Mouse (Mus musculus) natural killer cell, adult 2 months (primary cell): Measurements from ENCODE around the gene Nos1ap.

Source experiments
- DNase-seq, 2 experiments: peaks; one replicate each; pipeline ENCODE4 v3.0.0; 2022; ENCODE audit warnings: low spot score in 2 of 2

Gene Nos1ap

GRCm38 (mm10) chr1:170419961-170420360, 169.7 kb downstream of the Nos1ap start:
- no peak for DNase-seq

- no peak for DNase-seq
These were observed 171.5 kb downstream of the Nos1ap start for GRCm38 (mm10) chr1:170418131-170418530.

- DNase-seq: no peak
These were observed 172.7 kb downstream of the Nos1ap start for GRCm38 (mm10) chr1:170416967-170417366.

GRCm38 (mm10) chr1:170416206-170416605, 173.5 kb downstream of the Nos1ap start:
- no peak for DNase-seq

- DNase-seq: no peak
These were observed 174.3 kb downstream of the Nos1ap start for GRCm38 (mm10) chr1:170415395-170415794.

- DNase-seq: no peak
These were observed 179.1 kb downstream of the Nos1ap start for GRCm38 (mm10) chr1:170410402-170411191.

GRCm38 (mm10) chr1:170409091-170409490, 180.6 kb downstream of the Nos1ap start:
- DNase-seq: no peak

- no peak for DNase-seq
These were observed 182.7 kb downstream of the Nos1ap start for GRCm38 (mm10) chr1:170406921-170407320.

- DNase-seq: no peak
These were observed 184.5 kb downstream of the Nos1ap start for GRCm38 (mm10) chr1:170405152-170405551.

GRCm38 (mm10) chr1:170402682-170403081, 187.0 kb downstream of the Nos1ap start:
- DNase-seq: no peak

- DNase-seq: no peak
These were observed 190.8 kb downstream of the Nos1ap start for GRCm38 (mm10) chr1:170398866-170399265.

GRCm38 (mm10) chr1:170395101-170395500, 194.6 kb downstream of the Nos1ap start:
- no peak for DNase-seq

- DNase-seq: no peak
These were observed 195.0 kb downstream of the Nos1ap start for GRCm38 (mm10) chr1:170394641-170395040.

GRCm38 (mm10) chr1:170392771-170393728, 196.6 kb downstream of the Nos1ap start:
- DNase-seq: no peak

GRCm38 (mm10) chr1:170387180-170387912, 202.3 kb downstream of the Nos1ap start:
- DNase-seq: no peak

- no peak for DNase-seq
These were observed 204.2 kb downstream of the Nos1ap start for GRCm38 (mm10) chr1:170385416-170385815.

GRCm38 (mm10) chr1:170383530-170383929, 206.1 kb downstream of the Nos1ap start:
- DNase-seq: no peak

GRCm38 (mm10) chr1:170381457-170381856, 208.2 kb downstream of the Nos1ap start:
- DNase-seq: no peak

GRCm38 (mm10) chr1:170380505-170380904, 209.2 kb downstream of the Nos1ap start:
- DNase-seq: no peak

GRCm38 (mm10) chr1:170375721-170376120, 213.9 kb downstream of the Nos1ap start:
- DNase-seq: no peak

- no peak for DNase-seq
These were observed 215.9 kb downstream of the Nos1ap start for GRCm38 (mm10) chr1:170373750-170374149.
